Mouse (Mus musculus): ENCODE measurements around the gene Crybg3. TPM values are rescaled to one million over a fixed set of nuclear protein-coding genes. Genes with fewer than 3 reads are reported as not detected.

Crybg3 gene
- total and polyA plus RNA-seq, 3 experiments = 2.7 to 5.0 (median 2.8) TPM

GRCm38 (mm10) chr16:59583515-59583914 is 17.3 kb downstream of the Crybg3 start (continued):
- TF ChIP-seq E2F4 (IDR thresholded peaks at IDR 0.05; ENCODE audit: insufficient replicate concordance, low read depth, low read length) (no peak), BHLHE40 (IDR thresholded peaks at IDR 0.05; ENCODE audit: low read depth, low read length) (peak; percentile 85), USF1 (IDR thresholded peaks at IDR 0.05; ENCODE audit: low read depth, low read length) (no peak), EP300 (IDR thresholded peaks at IDR 0.05; ENCODE audit: low read length) (0 out of 2 replicates have a peak, but pooled peaks have one; percentile 43), CHD2 (IDR thresholded peaks at IDR 0.05; ENCODE audit: low read length) (0 out of 2 replicates have a peak, but pooled peaks have one; percentile 24), IRF4 (IDR thresholded peaks at IDR 0.05; ENCODE audit: low read depth, low read length) (no peak), CTCF (conservative IDR thresholded peaks at IDR 0.05 in 1 of 2, IDR thresholded peaks at IDR 0.05 in 1 of 2; ENCODE audit: low read depth in 2 of 2, low read length in 2 of 2) (no peak), POLR2AphosphoS2 (IDR thresholded peaks at IDR 0.05; ENCODE audit: low read depth, low read length) (no peak), SMC3 (IDR thresholded peaks at IDR 0.05; ENCODE audit: low read depth, low read length) (no peak), NELFE (IDR thresholded peaks at IDR 0.05; ENCODE audit: low read depth, low read length) (0 out of 2 replicates have a peak, but pooled peaks have one; percentile 28), ZC3H11A (IDR thresholded peaks at IDR 0.05; ENCODE audit: low read depth, low read length) (no peak), SIN3A (IDR thresholded peaks at IDR 0.05; ENCODE audit: low read length) (peak; percentile 57)

GRCm38 (mm10) chr16:59579237-59579636 is 21.5 kb downstream of the Crybg3 start:
- no peaks in the 10 kb centered on the region for H3K36me3 ChIP-seq (replicated peaks in 1 of 2; ENCODE audit: control insufficient read depth in 1 of 2, insufficient read depth in 1 of 2, low read length in 1 of 2)
- DNase-seq (ENCODE audit: extremely low read depth) = no peak
- in situ Hi-C loops (cut with MboI; ENCODE audit: low pct_ligation_motif_present, low pct_unique_long_range_greater_than_20kb, low sequenced_read_pairs) (no loop called here), dilution Hi-C loops (cut with MboI; ENCODE audit: extremely low pct_ligation_motif_present, extremely low pct_unique_long_range_greater_than_20kb, low sequenced_read_pairs) (no loop called here)
- H3K4me3 ChIP-seq (replicated peaks in 1 of 3; ENCODE audit: low read depth in 2 of 3, low read length in 2 of 3, poor library complexity in 1 of 3) = no peak overlapping the region
- no peak overlapping the region for H3K9ac ChIP-seq (ENCODE audit: insufficient read depth, low read depth)
- peaks cover 5 to 21% of the 10 kb centered on the region in 2 experiments for H3K4me1 ChIP-seq (ENCODE audit: control insufficient read depth in 1 of 2, insufficient read depth in 2 of 2)
- peaks cover 5% of the 10 kb centered on the region for H3K9me3 ChIP-seq (replicated peaks; ENCODE audit: low read length)
- no peaks in the 10 kb centered on the region for H3K79me2 ChIP-seq (replicated peaks; ENCODE audit: control insufficient read depth, extremely low read depth, insufficient read depth, poor library complexity, severe bottlenecking)
- no peak overlapping the region for H3K27ac ChIP-seq (ENCODE audit: insufficient read depth, low read depth)
- no peak overlapping the region for H3K4me2 ChIP-seq (ENCODE audit: insufficient read depth, low read depth, poor library complexity, severe bottlenecking)
- no peaks in the 10 kb centered on the region for H3K27me3 ChIP-seq (replicated peaks)
- TF ChIP-seq HCFC1 (IDR thresholded peaks at IDR 0.05; ENCODE audit: low read depth, low read length) (no peak), MXI1 (IDR thresholded peaks at IDR 0.05; ENCODE audit: low read depth, low read length) (no peak), USF2 (conservative IDR thresholded peaks at IDR 0.05; ENCODE audit: low read depth, low read length) (no peak), UBTF (IDR thresholded peaks at IDR 0.05; ENCODE audit: low read depth, low read length) (no peak), JUN (IDR thresholded peaks at IDR 0.05; ENCODE audit: insufficient read depth, low read depth, low read length) (no peak), SMC3 (IDR thresholded peaks at IDR 0.05; ENCODE audit: low read depth, low read length) (no peak), NELFE (IDR thresholded peaks at IDR 0.05; ENCODE audit: low read depth, low read length) (no peak), ELF1 (IDR thresholded peaks at IDR 0.05; ENCODE audit: low read depth, low read length) (no peak), EP300 (IDR thresholded peaks at IDR 0.05; ENCODE audit: low read length) (no peak), RCOR1 (conservative IDR thresholded peaks at IDR 0.05; ENCODE audit: low read depth, low read length) (no peak), KAT2A (IDR thresholded peaks at IDR 0.05; ENCODE audit: insufficient replicate concordance, low read length) (no peak), ZNF384 (IDR thresholded peaks at IDR 0.05; ENCODE audit: low read depth, low read length) (no peak), ZC3H11A (IDR thresholded peaks at IDR 0.05; ENCODE audit: low read depth, low read length) (no peak), ZKSCAN1 (IDR thresholded peaks at IDR 0.05; ENCODE audit: borderline replicate concordance, low read depth, low read length) (no peak), MAFK (IDR thresholded peaks at IDR 0.05; ENCODE audit: insufficient replicate concordance, low read length) (no peak)
